In genomic region chr13:91430867-91431266, GRCm38 (mm10) we compare ENCODE assay signal across 8 mouse cellular contexts. TPM values are rescaled to one million over a fixed set of nuclear protein-coding genes. Genes with fewer than 3 reads are reported as not detected.
DNase-seq lines count a peak whose midpoint lies in the region; ATAC-seq and TF ChIP-seq lines count a peak whose summit lies in the region.
"Had no signal": no experiment of that assay in that cellular context is flagged by ENCODE, and none has a peak within 500 bp of the region (broad histone marks: within the 10 kb centered on the region; RNA-seq: fewer than 3 reads in every experiment).

No protein-coding gene starts in this region.

- H3K4me3 ChIP-seq in liver, adult 2 months (ENCODE audit: insufficient read depth, low read depth, low read length): 0 out of 2 replicates have a peak overlapping the region, but pooled peaks have one; percentile 11
- H3K4me3 ChIP-seq in bone marrow, adult 2 months (replicated peaks; ENCODE audit: control insufficient read depth, low read depth, low read length): peak overlapping the region; percentile 53

- H3K9ac ChIP-seq in liver, adult 2 months (ENCODE audit: low read depth, low read length): no peak overlapping the region

- no peaks in the 10 kb centered on the region for H3K79me2 ChIP-seq in liver, adult 2 months (ENCODE audit: control insufficient read depth, insufficient read depth, low read length)

- H3K27ac ChIP-seq in liver, adult 2 months (replicated peaks; ENCODE audit: insufficient read depth, low read depth, low read length): no peak overlapping the region
- H3K27ac ChIP-seq in bone marrow, adult 2 months (ENCODE audit: control insufficient read depth, insufficient read depth, low read depth, low read length, poor library complexity): no peak overlapping the region

- 67% methylated on average over 5 of the region's 5 CpGs for WGBS in liver, adult 2 months
- 12% methylated on average over 5 of the region's 5 CpGs for whole genome bisulfite sequencing in bone marrow, adult 2 months

- no peaks in the 10 kb centered on the region for H3K4me1 ChIP-seq in liver, adult 2 months (ENCODE audit: control insufficient read depth, insufficient read depth, low read length)
- H3K4me1 ChIP-seq in bone marrow, adult 2 months (ENCODE audit: control insufficient read depth, insufficient read depth, low read length): no peaks in the 10 kb centered on the region

- no peak for TF ChIP-seq CTCF in liver, adult 2 months (IDR thresholded peaks at IDR 0.05; ENCODE audit: low read depth, low read length)
- no peak for TF ChIP-seq CTCF in bone marrow, adult 2 months (IDR thresholded peaks at IDR 0.05; ENCODE audit: control insufficient read depth, insufficient read depth, low read length)

- H3K36me3 ChIP-seq in liver, adult 2 months (ENCODE audit: control insufficient read depth, insufficient read depth, low read length): no peaks in the 10 kb centered on the region

- DNase-seq in liver, adult 2 months (ENCODE audit: extremely low read depth, low read depth, low spot score): no peak
- DNase-seq in liver: no peak
- no peak for DNase-seq in gastrocnemius, postnatal 4 days (ENCODE audit: low spot score in 2 of 2)
- no peak for DNase-seq in embryo, embryonic 9.5 days (ENCODE audit: extremely low spot score)
- DNase-seq: cerebellum, adult 11-12 months had no signal

- TF ChIP-seq POLR2A in liver, adult 2 months (IDR thresholded peaks at IDR 0.05; ENCODE audit: extremely low read depth, insufficient read depth, low read length): no peak
- TF ChIP-seq POLR2A in bone marrow, adult 2 months (IDR thresholded peaks at IDR 0.05; ENCODE audit: borderline replicate concordance, control insufficient read depth, low read depth, low read length): no peak

- no peaks in the 10 kb centered on the region for H3K27me3 ChIP-seq in liver, adult 2 months (ENCODE audit: control insufficient read depth, insufficient read depth, low read length)

- peak; percentile 58; the same call in 1 of the 2 replicates for ATAC-seq in granulocyte monocyte progenitor cell, adult 5-6 weeks (replicated peaks; ENCODE audit: poor library complexity, severe bottlenecking)
- ATAC-seq in megakaryocyte progenitor cell, adult 5-6 weeks (replicated peaks; ENCODE audit: poor library complexity): peak; percentile 64

RNA-seq across cellular contexts. Expression of gene Ssbp2, which starts 29.2 kb away (rescaled TPM):
- 1.7 and 2.5 TPM in 2 replicates for total RNA-seq in liver, adult 2 months (2014; rRNA removed)
- 0.54 and 1.2 TPM in 2 replicates for polyA plus RNA-seq in liver, adult 2 months (2012; rRNA removed)
- polyA plus RNA-seq in bone marrow, adult 2 months (2011; ENCODE audit: insufficient read depth, insufficient read length, low replicate concordance, missing spikeins): 12.8 and 14.8 TPM in 2 replicates
- 49.7 and 56.9 TPM in 2 replicates for total RNA-seq in granulocyte monocyte progenitor cell, adult 5-6 weeks (2014; fragmentation: Nextera tagmentation)
- total RNA-seq in granulocyte monocyte progenitor cell, adult 5-6 weeks (2017): 23.1 and 26.5 TPM in 2 replicates
- total RNA-seq in megakaryocyte progenitor cell, adult 5-6 weeks (2015): 49.8 and 60.5 TPM in 2 replicates
- 26.7 and 39.1 TPM in 2 replicates for total RNA-seq in megakaryocyte progenitor cell, adult 5-6 weeks (2017)
- 10 to 100 TPM; 39.4 to 48.4 TPM for total RNA-seq in gastrocnemius, postnatal 4 days (2021)
